Mouse (Mus musculus) lung, embryonic 16.5 days (tissue): Measurements from ENCODE around the gene Prr11. TPM values are rescaled to one million over a fixed set of nuclear protein-coding genes. Genes with fewer than 3 reads are reported as not detected.

Experiments
- ATAC-seq: fragments of 200-750 bp; cut with Nextera tagmentation; 2 replicates; pipeline ENCODE4 v1.8.0; 2017; ENCODE audit warnings: low read depth, mild to moderate bottlenecking, moderate library complexity
- H3K27ac ChIP-seq: fragments of 300-500 bp; sonication (generic); 2 replicates; pipeline ENCODE4 v1.5.1; 2014; ENCODE audit warnings: mild to moderate bottlenecking, control low read depth, low read length
- H3K27me3 ChIP-seq: fragments of 300-500 bp; sonication (generic); 2 replicates; pipeline ENCODE4 v1.6.1; 2014; ENCODE audit warnings: low read depth, low read length, mixed read lengths; ENCODE audit not compliant: control insufficient read depth, insufficient read depth
- H3K36me3 ChIP-seq: fragments of 300-500 bp; sonication (generic); 2 replicates; pipeline ENCODE4 v1.6.1; 2014; ENCODE audit warnings: low read length; ENCODE audit not compliant: control insufficient read depth, insufficient read depth
- H3K4me1 ChIP-seq: fragments of 300-500 bp; sonication (generic); replicated peaks from 2 replicates; pipeline ENCODE4 v1.6.1; 2014; ENCODE audit warnings: low read length, mixed read lengths; ENCODE audit not compliant: control insufficient read depth, insufficient read depth
- H3K4me2 ChIP-seq: fragments of 300-500 bp; sonication (generic); 2 replicates; pipeline ENCODE4 v1.6.1; 2014; ENCODE audit warnings: low read depth, low read length, control low read depth
- H3K4me3 ChIP-seq: fragments of 300-500 bp; sonication (generic); 2 replicates; pipeline ENCODE4 v1.5.1; 2014; ENCODE audit warnings: mild to moderate bottlenecking, low read length, control low read depth
- H3K9ac ChIP-seq: fragments of 300-500 bp; sonication (generic); 2 replicates; pipeline ENCODE4 v1.6.1; 2014; ENCODE audit warnings: low read length, control low read depth
- H3K9me3 ChIP-seq: fragments of 300-500 bp; sonication (generic); 2 replicates; pipeline ENCODE4 v1.6.1; 2016; ENCODE audit warnings: low read length; ENCODE audit not compliant: control insufficient read depth
- WGBS: fragments of 180-500 bp; shearing (Covaris S2); extraction: QIAGEN DNeasy Blood & Tissue Kit; methylation state at CpG from one replicate; pipeline ENCODE4 v1.1.7; 2014; 5-methylcytosine and 5-hydroxymethylcytosine counted together
- polyA plus RNA-seq: library from polyadenylated mRNA; unstranded; fragments of >200 nt; fragmentation: Nextera tagmentation; extraction: Ambion mirVana; gene quantifications from 2 replicates; pipeline ENCODE4 v1.2.1, GENCODE M21; 2015

Prr11 gene
- 12.5 and 13.9 TPM in 2 replicates for polyA plus RNA-seq

GRCm38 (mm10) chr11:87108409-87108754 is at the start of gene Prr11:
Gene Prr11 (minus strand): TSS chr11:87108708.
- H3K27ac ChIP-seq = peak within 1 kb of the TSS; percentile 93
- peaks cover 9% of the 10 kb centered on the region for H3K4me1 ChIP-seq
- no peak for ATAC-seq
- H3K9ac ChIP-seq = peak within 1 kb of the TSS; percentile 98
- 0% methylated on average over 14 of the region's 14 CpGs for WGBS
- peak within 1 kb of the TSS; percentile 95 for H3K4me3 ChIP-seq
- peaks cover 18% of the 10 kb centered on the region for H3K36me3 ChIP-seq
- no peaks in the 10 kb centered on the region for H3K27me3 ChIP-seq
- peak within 1 kb of the TSS; percentile 58 for H3K4me2 ChIP-seq
- no peaks in the 10 kb centered on the region for H3K9me3 ChIP-seq

GRCm38 (mm10) chr11:87158012-87158411 is 49.5 kb upstream of the Prr11 start:
- H3K9ac ChIP-seq = no peak overlapping the region
- WGBS = 75% methylated on average over 2 of the region's 2 CpGs
- no peak overlapping the region for H3K4me2 ChIP-seq
- no peaks in the 10 kb centered on the region for H3K36me3 ChIP-seq
- no peak overlapping the region for H3K4me3 ChIP-seq
- no peak overlapping the region for H3K27ac ChIP-seq
- no peaks in the 10 kb centered on the region for H3K4me1 ChIP-seq
- H3K9me3 ChIP-seq = no peaks in the 10 kb centered on the region
- no peak for ATAC-seq
- no peaks in the 10 kb centered on the region for H3K27me3 ChIP-seq

GRCm38 (mm10) chr11:87136233-87136632 is 27.7 kb upstream of the Prr11 start:
- Histone ChIP-seq H3K4me2 (no peak overlapping the region), H3K4me3 (no peak overlapping the region), H3K4me1 (no peaks in the 10 kb centered on the region), H3K27me3 (no peaks in the 10 kb centered on the region), H3K9me3 (no peaks in the 10 kb centered on the region), H3K9ac (no peak overlapping the region), H3K36me3 (peaks cover 4% of the 10 kb centered on the region; the same call in 1 of the 2 replicates), H3K27ac (no peak overlapping the region)
- WGBS = 89% methylated on average over 4 of the region's 4 CpGs
- no peak for ATAC-seq

- H3K9me3 ChIP-seq = no peaks in the 10 kb centered on the region
- H3K4me3 ChIP-seq = peak within 1 kb of the TSS; percentile 85
- H3K4me2 ChIP-seq = peak within 1 kb of the TSS; percentile 69
- ATAC-seq = peak; percentile 95
- H3K9ac ChIP-seq = peak within 1 kb of the TSS; percentile 83
- WGBS = under 1% methylated on average over 82 of the region's 105 CpGs
- peaks cover 14% of the 10 kb centered on the region for H3K4me1 ChIP-seq
- H3K27ac ChIP-seq = peak within 1 kb of the TSS; percentile 85
- H3K36me3 ChIP-seq = peaks cover 17% of the 10 kb centered on the region
- H3K27me3 ChIP-seq = no peaks in the 10 kb centered on the region
Measured at GRCm38 (mm10) chr11:87126824-87127816, 18.6 kb upstream of the Prr11 start, which contains the start of gene Trim37. Gene Trim37 (plus strand): TSS chr11:87127077.

GRCm38 (mm10) chr11:87126281-87126823 is 17.8 kb upstream of the Prr11 start:
- H3K4me2 ChIP-seq = peak overlapping the region; percentile 69
- 0 out of 2 replicates have a peak, but pooled peaks have one; percentile 0 for ATAC-seq
- H3K9ac ChIP-seq = peak overlapping the region; percentile 62
- H3K4me1 ChIP-seq = peaks cover 14% of the 10 kb centered on the region
- H3K9me3 ChIP-seq = no peaks in the 10 kb centered on the region
- H3K4me3 ChIP-seq = peak overlapping the region; percentile 85
- H3K36me3 ChIP-seq = peaks cover 17% of the 10 kb centered on the region
- 2% methylated on average over 12 of the region's 12 CpGs for WGBS
- peak overlapping the region; percentile 79 for H3K27ac ChIP-seq
- no peaks in the 10 kb centered on the region for H3K27me3 ChIP-seq

GRCm38 (mm10) chr11:87125562-87125961 is 17.1 kb upstream of the Prr11 start:
- ATAC-seq = no peak
- H3K9ac ChIP-seq = peak overlapping the region; percentile 13; the same call in 1 of the 2 replicates
- peaks cover 22% of the 10 kb centered on the region for H3K36me3 ChIP-seq
- H3K27me3 ChIP-seq = no peaks in the 10 kb centered on the region
- H3K27ac ChIP-seq = no peak overlapping the region
- peak overlapping the region; percentile 69 for H3K4me2 ChIP-seq
- H3K4me1 ChIP-seq = peaks cover 14% of the 10 kb centered on the region
- H3K9me3 ChIP-seq = no peaks in the 10 kb centered on the region
- H3K4me3 ChIP-seq = 0 out of 2 replicates have a peak overlapping the region, but pooled peaks have one; percentile 7
- 44% methylated on average over 4 of the region's 4 CpGs for WGBS

GRCm38 (mm10) chr11:87121864-87122263 is 13.4 kb upstream of the Prr11 start:
- no peaks in the 10 kb centered on the region for H3K9me3 ChIP-seq
- no peaks in the 10 kb centered on the region for H3K27me3 ChIP-seq
- no peak overlapping the region for H3K27ac ChIP-seq
- H3K9ac ChIP-seq = no peak overlapping the region
- WGBS = 69% methylated on average over 8 of the region's 8 CpGs
- no peak for ATAC-seq
- H3K4me3 ChIP-seq = no peak overlapping the region
- H3K4me1 ChIP-seq = peaks cover 4% of the 10 kb centered on the region
- H3K4me2 ChIP-seq = no peak overlapping the region
- H3K36me3 ChIP-seq = peaks cover 47% of the 10 kb centered on the region

- Histone ChIP-seq H3K4me1 (peaks cover 11% of the 10 kb centered on the region), H3K9ac (peak overlapping the region; percentile 98), H3K9me3 (no peaks in the 10 kb centered on the region), H3K4me3 (peak overlapping the region; percentile 95), H3K36me3 (peaks cover 15% of the 10 kb centered on the region), H3K27ac (peak overlapping the region; percentile 93), H3K4me2 (peak overlapping the region; percentile 57), H3K27me3 (no peaks in the 10 kb centered on the region)
- 1% methylated on average over 9 of the region's 9 CpGs for WGBS
- no peak for ATAC-seq
Measured at GRCm38 (mm10) chr11:87110172-87110909, 1.8 kb upstream of the Prr11 start.
